Mouse (Mus musculus): ENCODE measurements around the gene Por.

Gene Por

DNA sequence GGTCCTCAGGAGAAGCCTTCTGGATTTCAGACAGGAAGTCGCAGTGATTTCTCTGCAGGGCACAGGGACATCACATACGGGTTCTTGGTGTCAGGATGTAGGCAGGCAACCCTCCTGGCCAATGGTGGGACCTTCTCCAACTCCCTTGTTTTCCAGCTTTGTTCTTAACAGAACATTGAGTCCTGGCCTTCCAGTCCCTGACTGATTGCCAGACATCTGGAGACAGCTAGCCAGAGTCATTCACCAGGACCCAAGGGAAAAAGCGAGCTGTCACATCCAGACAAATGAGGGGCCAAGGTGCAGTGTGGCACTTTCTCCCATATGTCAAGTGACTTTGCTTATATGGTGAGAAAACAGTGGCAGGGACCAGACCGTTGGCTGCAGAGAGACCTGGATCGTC is 13.8 kb upstream of the Por start:
- no peak for DNase-seq (ENCODE audit: low spot score in 2 of 2)

DNA sequence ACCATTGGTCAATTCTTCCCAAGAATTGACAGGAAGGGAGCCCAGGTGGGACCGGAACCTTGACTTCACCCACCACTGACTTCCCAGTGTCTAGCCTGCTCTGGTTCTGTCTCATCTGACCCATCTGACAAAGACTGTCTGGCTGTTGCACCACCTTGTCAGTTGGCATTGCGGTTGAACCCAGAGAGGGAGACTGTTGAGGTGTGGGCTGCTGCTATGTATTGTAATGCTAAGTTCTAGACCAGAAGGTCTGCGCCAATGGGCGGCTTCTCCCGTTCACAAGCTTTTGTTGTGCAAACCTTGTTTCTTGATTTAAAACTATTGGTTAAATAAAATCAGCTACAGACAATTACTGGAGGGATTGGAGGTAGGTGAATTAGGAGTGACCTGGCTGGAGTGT is 12.7 kb upstream of the Por start:
- no peak for DNase-seq (ENCODE audit: low spot score in 2 of 2)

DNA sequence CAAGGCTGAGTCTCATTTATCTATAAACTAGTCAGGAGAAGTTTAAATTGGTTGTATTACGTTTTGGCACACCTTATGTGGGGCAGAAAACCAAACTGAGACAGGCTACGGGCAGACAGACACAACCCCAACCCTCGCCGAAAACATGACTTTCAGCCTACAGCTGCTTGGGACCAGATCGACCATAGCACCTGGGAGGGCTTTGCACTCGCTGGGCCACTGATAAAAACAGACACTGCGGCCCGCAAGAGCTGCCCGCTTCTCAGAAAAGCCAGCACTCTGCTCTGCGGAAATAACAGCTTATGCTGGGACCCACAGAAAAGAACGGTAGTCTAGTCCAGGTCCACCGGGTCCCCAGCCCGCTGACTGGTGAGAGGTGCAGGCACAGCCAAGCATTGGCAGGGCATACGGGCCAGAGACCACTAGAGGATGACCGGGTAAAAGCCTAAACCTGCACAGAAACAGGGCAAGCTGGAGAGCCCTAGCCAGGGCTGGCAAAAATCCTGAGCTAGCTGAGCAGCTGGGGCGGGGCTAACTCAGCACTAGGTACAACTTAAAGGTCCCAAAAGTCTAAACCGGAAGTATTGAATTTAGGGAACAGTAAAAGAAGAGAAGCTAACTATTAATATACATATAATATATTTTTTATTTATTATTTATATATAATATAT is 12.0 kb upstream of the Por start:
- no peak for DNase-seq (ENCODE audit: low spot score in 2 of 2)

DNA sequence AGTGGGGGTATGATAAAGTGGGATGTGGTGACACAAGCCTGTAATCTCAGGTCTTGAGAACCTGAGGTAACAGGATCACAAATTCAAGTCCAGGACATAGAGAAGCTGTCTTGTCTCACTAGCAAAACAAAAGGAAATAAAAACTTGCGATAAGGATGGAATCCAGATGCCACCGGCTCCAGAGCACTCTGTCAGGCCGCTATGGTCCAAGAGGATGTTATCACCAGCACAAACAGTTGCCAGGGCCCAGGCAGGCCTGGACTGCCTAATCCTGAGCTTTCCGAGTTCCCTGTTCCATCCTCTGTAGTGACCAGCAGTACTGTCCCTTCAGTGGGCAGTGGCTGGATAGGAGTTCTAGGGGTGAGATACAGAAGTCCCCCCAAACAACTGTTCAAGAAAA is 9.9 kb upstream of the Por start:
- no peak for DNase-seq (ENCODE audit: low spot score in 2 of 2)

DNA sequence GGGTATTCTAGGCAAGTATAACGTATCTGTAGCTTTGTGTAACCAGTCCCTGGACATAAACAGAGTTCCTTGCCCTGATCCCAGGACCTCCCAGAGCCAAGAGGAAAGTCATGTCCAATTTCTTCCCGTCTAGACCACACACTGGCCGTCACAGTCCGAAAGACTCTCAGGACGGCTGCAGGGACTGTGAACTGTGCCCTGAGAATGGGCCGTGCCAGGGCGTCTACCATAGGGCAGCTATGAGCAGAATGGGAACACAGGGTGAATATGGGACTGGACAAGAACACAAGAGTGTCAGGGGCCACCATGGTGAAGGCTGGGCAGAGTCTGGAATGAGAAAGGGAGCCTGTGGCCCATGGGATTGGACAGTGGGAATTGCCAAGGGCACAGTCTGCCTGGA is 9.3 kb upstream of the Por start:
- DNase-seq (ENCODE audit: low spot score in 2 of 2): no peak

DNA sequence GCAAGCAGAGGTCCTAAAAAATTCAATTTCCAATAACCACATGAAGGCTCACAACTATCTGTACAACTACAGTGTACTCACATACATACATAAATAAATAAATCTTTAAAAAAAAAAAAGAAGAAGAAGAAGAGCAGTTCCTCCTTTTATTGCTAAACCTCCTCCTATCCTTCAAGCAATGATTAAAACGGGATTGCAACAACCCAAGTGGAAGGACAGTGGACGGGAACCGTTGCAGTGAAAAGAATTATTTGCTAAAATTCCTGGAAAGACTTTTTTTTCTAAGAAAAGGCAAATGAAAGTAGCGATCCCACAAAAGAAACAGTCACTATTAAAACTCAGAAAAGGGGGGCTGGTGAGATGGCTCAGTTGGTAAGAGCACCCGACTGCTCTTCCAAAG is 2.9 kb upstream of the Por start:
- DNase-seq (ENCODE audit: low spot score in 2 of 2): no peak

DNA sequence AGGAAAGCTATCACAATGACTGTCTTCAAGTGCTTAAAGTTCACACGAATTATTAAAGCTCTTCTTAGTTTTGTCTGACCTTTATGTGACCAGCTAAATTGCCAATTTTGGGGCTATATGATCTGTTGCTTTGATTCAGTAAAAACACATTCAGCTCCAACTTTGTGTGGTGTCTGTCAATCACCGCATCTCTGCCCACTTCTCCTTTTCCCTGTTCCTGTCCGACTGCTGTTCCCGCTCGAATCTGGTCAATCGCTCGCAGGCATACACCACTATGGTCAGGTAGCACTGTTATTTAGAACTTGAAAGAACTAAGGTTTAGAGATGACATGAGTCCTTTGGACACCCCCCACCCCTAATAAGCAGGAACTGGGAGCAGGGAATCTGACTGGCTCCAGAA is 1.8 kb upstream of the Por start:
- DNase-seq (ENCODE audit: low spot score in 2 of 2): no peak

DNA sequence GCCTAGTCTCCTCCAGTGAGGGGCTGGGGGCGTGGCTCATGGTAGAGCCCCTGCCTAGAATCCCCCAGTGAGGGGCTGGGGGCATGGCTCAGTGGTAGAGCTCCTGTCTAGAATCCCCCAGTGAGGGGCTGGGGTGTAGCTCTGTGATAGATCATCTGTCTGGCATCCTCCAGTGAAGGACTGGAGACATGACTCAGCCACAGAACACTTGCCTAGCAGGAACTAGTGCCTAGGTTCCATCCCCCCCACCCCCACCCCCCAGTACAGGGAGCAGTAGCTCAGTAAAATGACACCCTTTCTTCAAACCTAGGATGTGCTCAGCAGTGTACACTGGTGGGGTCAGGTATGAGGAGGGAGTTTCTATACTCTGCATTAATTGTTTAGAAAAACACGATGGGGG is 1.0 kb downstream of the Por start:
- no peak for DNase-seq (ENCODE audit: low spot score in 2 of 2)

DNA sequence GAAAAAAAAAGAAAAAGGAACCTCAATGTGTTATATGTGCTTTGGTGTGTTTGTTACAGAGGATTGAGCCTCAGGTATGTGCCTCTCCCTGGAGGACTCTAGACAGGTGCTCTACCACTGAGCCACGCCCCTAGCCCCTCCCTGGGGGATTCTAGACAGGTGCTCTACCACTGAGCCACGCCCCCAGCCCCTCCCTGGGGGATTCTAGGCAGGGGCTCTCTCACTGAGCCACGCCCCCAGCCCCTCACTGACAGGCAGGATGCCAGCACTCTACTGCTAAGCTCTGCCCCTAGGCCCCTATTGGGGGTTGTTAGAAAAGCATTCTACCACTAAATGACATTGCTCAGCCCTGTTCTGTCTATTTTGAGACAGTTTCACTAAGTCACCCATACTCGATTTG is 2.7 kb downstream of the Por start:
- no peak for DNase-seq (ENCODE audit: low spot score in 2 of 2)

DNA sequence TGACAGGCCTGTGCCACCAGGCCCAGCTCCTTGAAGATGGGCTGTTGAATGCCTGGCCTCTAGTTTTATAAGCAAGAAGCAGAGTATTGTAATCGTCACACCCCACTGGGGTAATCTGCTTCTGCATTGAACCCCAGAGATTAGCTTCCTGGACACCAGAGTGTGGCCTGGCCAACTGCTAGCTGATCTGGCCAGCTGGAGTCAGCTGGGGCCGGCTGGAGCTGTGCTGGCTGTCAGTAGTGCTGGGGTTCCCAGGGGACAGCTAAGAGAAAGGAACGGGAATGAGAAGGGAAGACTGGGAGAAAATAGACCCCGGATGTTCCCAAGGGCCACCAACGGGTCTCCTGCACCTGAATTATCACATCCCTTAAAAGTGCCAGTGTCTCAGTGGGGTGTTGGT is 3.1 kb downstream of the Por start:
- no peak for DNase-seq (ENCODE audit: low spot score in 2 of 2)

DNA sequence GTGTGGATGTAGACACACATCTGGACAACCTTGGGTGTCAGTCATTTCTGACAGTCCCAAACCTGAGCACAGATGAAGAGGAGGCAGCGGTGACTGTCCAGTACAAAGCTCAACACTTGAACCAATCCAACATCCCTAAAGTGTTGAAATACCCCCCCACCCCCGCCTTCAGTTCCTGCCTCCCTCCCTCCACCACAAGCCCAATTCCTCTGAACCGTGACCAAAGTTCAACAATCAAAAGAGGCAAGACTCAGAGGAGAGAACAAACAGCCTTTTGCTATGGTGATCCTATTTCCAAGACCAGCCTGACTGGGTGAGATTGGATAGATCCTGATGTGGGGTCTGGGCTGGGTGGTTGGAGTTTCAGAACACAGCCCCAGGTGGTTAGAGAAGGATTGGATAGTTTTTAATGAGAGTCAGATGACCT is 4.5 kb downstream of the Por start:
- no peak for DNase-seq (ENCODE audit: low spot score in 2 of 2)

DNA sequence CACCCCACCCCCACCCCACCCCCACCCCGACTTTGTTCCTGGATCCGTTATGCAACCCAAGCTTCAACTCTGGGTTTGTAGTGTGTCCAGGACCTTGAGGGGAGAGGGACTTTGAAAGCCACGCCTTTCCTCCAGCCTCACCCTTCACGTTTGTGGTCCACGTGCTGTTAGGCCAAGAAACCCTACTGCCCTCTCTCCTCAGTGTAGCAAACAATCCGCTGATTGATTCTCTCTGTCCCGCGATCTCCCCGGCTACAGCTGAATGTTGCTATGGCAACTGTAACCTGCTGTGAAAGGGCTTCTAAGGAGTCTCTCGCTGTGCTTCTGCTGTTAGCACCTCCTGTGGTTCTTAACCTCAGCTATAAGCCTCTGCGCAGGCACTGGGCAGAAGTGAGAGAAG is 5.0 kb downstream of the Por start:
- DNase-seq (ENCODE audit: low spot score in 2 of 2): peak; percentile 45 to 59

DNA sequence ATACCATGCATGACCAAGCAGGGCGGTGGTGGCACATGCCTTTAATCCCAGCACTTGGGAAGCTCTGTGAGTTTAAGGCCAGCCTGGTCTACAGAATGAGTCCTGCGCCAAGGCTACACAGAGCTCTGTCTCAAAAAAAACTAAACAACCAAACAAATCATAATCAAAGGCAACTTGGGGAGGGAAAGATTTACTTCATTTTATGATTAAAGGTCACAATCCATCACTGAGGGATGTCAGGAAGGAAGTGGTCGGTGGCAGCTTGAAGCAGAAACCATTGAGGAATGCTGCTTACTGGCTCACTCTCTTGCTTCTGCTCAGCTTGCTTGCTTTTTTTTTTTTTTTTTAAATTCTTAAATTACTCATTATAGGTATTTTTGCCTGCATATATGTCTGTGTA is 6.9 kb downstream of the Por start:
- DNase-seq (ENCODE audit: low spot score in 2 of 2): no peak

DNA sequence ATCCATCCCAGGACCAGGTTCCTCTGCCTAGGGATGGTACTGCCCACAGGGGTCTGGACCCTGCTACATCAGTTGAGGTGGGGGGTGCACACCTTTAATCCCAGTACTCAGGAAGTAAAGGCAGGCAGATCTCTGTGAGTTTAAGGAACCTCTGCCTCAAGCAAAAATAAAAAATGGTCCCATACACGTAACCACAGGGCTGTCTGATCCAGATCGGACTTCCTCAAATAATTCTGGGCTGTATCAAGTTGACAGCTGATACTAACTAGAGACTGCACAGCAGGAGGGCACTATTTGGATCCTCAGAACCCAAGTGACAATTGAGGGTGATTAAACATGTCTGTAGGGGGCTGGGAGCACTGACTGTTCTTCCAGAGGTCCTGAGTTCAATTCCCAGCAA is 7.4 kb downstream of the Por start:
- DNase-seq (ENCODE audit: low spot score in 2 of 2): no peak

DNA sequence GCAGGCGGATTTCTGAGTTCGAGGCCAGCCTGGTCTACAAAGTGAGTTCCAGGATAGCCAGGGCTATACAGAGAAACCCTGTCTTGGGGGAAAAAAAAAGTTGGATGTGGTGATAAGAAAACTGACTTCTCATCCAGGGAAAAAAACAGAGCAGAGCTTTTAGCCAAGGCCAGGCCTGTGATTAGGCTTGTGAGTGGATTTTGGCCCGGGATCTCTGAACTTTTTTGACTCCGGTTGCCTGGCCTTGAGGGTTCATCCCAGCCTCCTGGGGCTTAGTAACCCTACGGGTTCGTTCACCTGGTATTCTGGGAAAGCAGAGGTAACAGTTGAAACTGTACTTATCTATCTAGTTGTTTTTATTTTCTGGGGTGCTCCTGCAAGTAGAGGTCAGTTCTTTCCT is 8.6 kb downstream of the Por start:
- DNase-seq (ENCODE audit: low spot score in 2 of 2): no peak

DNA sequence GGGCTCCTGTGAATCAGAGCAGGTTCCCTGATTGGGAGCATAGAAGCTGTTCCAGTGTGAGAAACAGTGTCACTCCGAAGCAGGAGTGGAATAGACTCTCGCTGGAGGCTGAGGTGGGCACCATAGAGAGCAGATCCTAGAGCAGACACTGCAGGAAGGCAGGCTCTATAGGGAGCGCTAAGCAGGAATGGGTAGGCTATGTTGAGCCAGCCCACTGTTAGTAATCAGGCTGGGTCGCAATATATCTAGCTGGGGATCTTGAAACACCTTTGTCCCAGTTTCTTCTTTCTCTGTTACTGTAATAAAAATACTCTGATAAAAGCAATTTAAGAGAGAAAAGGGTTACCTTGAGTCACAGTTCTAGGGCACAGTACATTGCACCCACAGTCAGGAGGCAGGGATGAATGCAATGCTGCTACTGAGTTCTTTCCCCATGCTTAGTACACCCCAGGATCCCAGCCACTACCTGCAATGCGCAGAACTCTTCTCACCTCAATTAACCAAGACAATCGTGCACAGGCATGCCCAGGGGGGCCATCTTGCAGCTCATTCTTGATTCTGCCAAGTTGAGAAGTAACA is 11.2 kb downstream of the Por start:
- no peak for DNase-seq (ENCODE audit: low spot score in 2 of 2)

DNA sequence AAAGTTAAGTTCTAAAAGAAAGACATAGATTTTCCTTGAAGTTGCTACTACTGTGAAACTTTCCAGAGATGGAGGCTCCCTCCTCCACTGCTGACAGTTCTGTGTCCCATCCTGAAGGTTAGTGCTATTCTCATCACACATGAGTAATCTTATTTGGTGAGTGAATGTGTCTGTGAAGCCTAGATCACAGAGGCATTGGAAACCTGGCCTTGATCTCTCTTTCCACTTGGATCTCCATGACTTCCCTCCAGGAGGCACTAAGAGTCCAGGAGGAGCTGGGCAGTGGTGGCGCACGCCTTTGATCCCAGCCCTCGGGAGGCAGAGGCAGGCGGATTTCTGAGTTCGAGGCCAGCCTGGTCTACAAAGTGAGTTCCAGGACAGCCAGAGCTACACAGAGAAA is 12.2 kb downstream of the Por start:
- no peak for DNase-seq (ENCODE audit: low spot score in 2 of 2)

DNA sequence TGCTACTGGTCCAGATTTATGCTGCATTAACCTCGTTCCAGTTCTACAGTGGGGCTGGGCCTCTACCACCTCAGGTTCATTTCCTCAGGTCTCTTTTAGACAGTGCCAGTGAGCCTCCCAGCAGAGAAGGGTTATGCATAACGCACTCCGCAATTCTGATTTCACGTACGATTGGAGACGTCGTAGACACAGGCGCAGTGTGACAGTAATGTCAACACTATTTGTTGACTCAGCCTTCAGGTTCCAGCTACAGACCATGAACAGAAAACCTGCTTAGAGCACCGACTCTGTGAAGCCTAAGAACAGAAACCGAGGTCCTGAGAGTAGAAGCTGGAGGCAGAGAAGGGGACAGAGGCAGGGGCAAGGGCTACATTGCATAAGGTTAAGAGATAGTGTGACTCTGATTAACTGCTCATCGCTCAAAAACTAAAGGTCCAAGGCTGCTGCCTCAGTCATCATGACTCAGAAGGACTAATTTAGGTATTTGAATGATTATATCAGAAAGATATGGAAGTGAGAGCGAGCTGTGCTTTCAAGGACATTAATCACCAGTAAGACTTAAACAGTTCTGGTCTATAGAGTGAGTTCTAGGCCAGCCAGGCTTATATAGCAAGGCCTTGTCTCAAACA is 13.2 kb downstream of the Por start:
- DNase-seq (ENCODE audit: low spot score in 2 of 2): no peak

DNA sequence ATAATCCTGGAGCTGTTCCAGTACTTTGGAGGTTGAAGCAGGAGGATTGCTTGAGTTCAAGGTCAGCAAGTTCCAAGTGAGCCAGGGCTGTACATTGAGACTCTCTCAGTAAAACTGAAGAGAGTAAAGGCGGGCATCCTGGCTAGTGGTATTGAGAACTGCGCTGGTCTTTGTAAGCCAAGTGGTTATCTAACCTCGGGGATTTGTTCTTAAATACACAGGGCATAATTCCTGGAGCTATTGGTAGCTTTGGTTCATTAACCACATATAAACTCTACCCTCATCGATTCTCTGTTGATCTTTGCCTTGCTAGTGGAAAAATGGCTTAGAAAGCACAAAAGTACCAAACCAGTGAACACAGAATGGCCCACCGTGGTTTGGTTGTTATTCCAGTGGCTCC is 20.6 kb downstream of the Por start:
- no peak for DNase-seq (ENCODE audit: low spot score in 2 of 2)

DNA sequence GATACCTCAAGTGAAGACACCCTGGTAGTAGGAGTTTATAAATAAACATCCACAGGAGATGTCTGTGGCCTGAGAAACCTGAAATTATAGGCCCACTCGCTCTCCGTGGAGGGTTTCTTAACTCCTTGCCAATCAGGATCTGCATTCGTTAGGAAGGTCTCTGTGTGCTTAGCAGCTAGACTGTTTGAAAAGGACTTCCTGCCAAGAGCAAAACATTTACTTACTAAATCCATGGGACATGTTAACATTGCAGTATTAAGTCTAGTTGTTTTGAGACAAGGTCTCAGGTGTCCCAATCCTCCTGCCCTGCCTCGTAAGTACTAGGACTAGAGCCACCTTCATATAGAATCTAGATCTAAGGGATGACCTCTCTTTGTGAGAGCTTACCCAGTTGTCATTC is 21.4 kb downstream of the Por start:
- no peak for DNase-seq (ENCODE audit: low spot score in 2 of 2)

DNA sequence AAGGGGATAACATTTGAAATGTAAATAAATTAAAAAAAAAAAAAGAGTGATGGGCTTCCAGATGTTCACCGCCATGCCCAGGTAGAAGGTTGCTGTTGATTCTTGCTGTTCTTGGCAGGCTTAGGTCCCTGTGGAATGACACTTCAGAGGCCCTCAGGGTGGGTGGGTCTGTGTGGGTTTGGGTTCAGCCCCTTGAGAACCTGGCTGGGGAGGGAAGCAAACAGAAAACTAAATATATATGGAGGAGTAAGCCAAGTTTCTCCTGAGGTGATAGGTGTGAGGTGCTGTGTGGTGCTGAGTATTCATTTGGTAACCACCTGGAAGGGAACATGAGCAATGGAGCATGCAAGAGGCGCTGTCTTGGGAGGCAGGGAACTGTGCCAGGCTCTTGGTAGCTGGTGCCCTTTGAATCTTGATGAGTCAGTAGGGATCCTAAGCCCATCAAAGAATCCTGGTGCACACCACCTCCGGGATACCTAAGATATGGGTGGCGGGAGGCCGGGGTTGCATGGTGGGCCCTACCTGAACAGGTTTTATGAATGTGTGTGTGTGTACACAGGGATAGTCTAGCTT is 23.5 kb downstream of the Por start:
- no peak for DNase-seq (ENCODE audit: low spot score in 2 of 2)

DNA sequence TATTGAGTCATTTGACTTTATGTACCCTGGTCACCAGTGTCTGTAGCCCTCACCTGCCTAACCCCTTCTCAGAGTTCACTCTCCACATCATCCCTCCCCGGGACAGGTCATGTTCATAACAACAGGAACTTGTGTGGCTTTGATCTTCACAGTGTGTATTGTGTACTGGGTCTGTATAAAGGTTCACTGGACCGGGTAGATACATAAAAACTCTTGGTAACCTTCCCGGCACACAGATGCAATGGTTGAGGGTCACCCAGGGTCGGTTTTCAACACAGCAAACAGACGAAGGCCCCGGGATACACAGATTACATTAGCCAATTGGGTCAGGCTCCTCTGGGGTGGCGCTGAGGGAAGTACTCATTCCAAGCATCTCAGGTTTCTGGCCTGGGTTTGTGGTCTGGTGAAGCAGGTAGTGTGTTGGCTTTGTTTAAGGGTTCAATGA is 25.5 kb downstream of the Por start:
- DNase-seq (ENCODE audit: low spot score in 2 of 2): no peak

DNA sequence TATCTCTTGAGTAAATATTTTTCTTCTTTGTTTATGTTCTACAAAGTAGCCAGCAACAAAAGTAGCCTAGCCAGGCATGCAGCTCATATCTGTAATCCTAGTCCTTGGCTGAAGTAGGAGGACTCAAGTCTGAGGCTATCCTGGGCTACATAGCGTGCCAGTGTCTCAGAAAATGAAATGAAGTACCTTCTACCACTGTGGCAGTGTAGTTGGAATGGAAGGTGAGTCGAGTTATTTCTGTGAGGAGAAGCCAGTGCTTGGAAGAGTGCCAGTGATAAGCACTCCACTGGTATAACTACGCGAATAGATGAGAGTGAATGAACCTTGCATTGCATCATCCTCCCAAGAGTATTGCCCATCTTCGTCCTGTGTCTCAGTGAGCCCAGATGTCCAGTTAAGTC is 27.9 kb downstream of the Por start:
- no peak for DNase-seq (ENCODE audit: low spot score in 2 of 2)

Data from natural killer cell, adult 2 months (primary cell).